Mouse (Mus musculus): ENCODE data around the gene Mast4.

Mast4 gene

GRCm38 (mm10) chr13:103315113-103315708 is 19.1 kb downstream of the Mast4 start:
- no peak for DNase-seq

GRCm38 (mm10) chr13:103308296-103308695 is 26.0 kb downstream of the Mast4 start:
- no peak for DNase-seq

- DNase-seq, result no peak
Measured at GRCm38 (mm10) chr13:103303826-103304225, 30.5 kb downstream of the Mast4 start.

GRCm38 (mm10) chr13:103302508-103302907 is 31.8 kb downstream of the Mast4 start:
- no peak for DNase-seq

- no peak for DNase-seq
Measured at GRCm38 (mm10) chr13:103302077-103302476, 32.2 kb downstream of the Mast4 start.

- no peak for DNase-seq
Measured at GRCm38 (mm10) chr13:103294424-103294823, 39.9 kb downstream of the Mast4 start.

- no peak for DNase-seq
Measured at GRCm38 (mm10) chr13:103293121-103293520, 41.2 kb downstream of the Mast4 start.

- DNase-seq, result no peak
Measured at GRCm38 (mm10) chr13:103291098-103291497, 43.2 kb downstream of the Mast4 start.

GRCm38 (mm10) chr13:103285821-103286220 is 48.5 kb downstream of the Mast4 start:
- peak; percentile 3 for DNase-seq

GRCm38 (mm10) chr13:103285036-103285435 is 49.3 kb downstream of the Mast4 start:
- no peak for DNase-seq

- DNase-seq, result no peak
Measured at GRCm38 (mm10) chr13:103270856-103271391, 63.4 kb downstream of the Mast4 start.

- no peak for DNase-seq
Measured at GRCm38 (mm10) chr13:103262707-103263106, 71.6 kb downstream of the Mast4 start.

GRCm38 (mm10) chr13:103262061-103262460 is 72.2 kb downstream of the Mast4 start:
- no peak for DNase-seq

- no peak for DNase-seq
Measured at GRCm38 (mm10) chr13:103260414-103260813, 73.9 kb downstream of the Mast4 start.

GRCm38 (mm10) chr13:103258106-103258505 is 76.2 kb downstream of the Mast4 start:
- DNase-seq, result no peak

GRCm38 (mm10) chr13:103254861-103255260 is 79.4 kb downstream of the Mast4 start:
- DNase-seq, result no peak

- DNase-seq, result no peak
Measured at GRCm38 (mm10) chr13:103253077-103253476, 81.2 kb downstream of the Mast4 start.

- no peak for DNase-seq
Measured at GRCm38 (mm10) chr13:103248102-103249054, 85.9 kb downstream of the Mast4 start.

- DNase-seq, result no peak
Measured at GRCm38 (mm10) chr13:103246973-103247718, 87.2 kb downstream of the Mast4 start.

GRCm38 (mm10) chr13:103245431-103245830 is 88.9 kb downstream of the Mast4 start:
- no peak for DNase-seq

- DNase-seq, result no peak
Measured at GRCm38 (mm10) chr13:103244053-103244452, 90.2 kb downstream of the Mast4 start.

GRCm38 (mm10) chr13:103241092-103241491 is 93.2 kb downstream of the Mast4 start:
- DNase-seq, result no peak

- no peak for DNase-seq
Measured at GRCm38 (mm10) chr13:103239654-103240053, 94.6 kb downstream of the Mast4 start.

Measured in lung, postnatal 36 days (tissue).